Mouse (Mus musculus) erythroblast, adult 5-6 weeks (primary cell): ENCODE data around the gene Sigirr. TPM values are rescaled to one million over a fixed set of nuclear protein-coding genes. Genes with fewer than 3 reads are reported as not detected.

Source experiments
- ATAC-seq: replicated peaks from 2 replicates; pipeline ENCODE4 v1.8.0; 2016; ENCODE audit warnings: moderate number of reproducible peaks, mild to moderate bottlenecking, moderate TSS enrichment, inconsistent platforms; ENCODE audit not compliant: poor library complexity, low FRiP score, severe bottlenecking
- total RNA-seq, 2 experiments: library from RNA; stranded (forward) in 1 of 2; stranded (reverse) in 1 of 2; fragments of 150-400 nt in 1 of 2; fragments of 200-764, 138-1000 nt in 1 of 2; gene quantifications; 2 replicates each; pipeline versions ENCODE4 v1.2.3 to v1.2.4; 2015 to 2017; ENCODE audit warnings: low replicate concordance in 2 of 2

The Sigirr gene
- 4.2 TPM in 1 of 2 replicates, not detected in the other for total RNA-seq (2015; ENCODE audit: low replicate concordance)
- 2.8 and 4.4 TPM in 2 replicates for total RNA-seq (2017; ENCODE audit: low replicate concordance)

- no peak for ATAC-seq
Measured at GRCm38 (mm10) chr7:141099911-141100691, at the start of gene Sigirr. TSS of gene Sigirr (minus strand) at chr7:141100572.

DNA sequence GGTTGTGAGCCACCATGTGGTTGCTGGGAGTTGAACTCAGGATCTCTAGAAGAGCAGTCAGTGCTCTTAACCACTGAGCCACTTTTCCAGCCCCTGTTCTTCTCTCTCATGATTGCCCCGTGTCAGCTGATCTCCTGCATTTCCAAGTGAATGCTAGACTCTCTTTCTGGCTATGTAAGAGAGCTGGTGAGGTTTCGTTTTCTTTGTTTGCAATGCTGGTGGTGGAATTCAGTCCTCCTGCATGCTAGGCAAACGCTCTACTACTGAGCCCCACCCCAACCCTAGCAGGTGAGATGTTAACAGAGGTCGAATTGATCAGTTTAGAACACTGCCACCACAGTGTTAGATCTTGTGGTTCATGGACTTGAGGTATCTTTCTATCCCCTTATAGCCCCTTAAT lies 48.3 kb upstream of the Sigirr start:
- no peak for ATAC-seq

DNA sequence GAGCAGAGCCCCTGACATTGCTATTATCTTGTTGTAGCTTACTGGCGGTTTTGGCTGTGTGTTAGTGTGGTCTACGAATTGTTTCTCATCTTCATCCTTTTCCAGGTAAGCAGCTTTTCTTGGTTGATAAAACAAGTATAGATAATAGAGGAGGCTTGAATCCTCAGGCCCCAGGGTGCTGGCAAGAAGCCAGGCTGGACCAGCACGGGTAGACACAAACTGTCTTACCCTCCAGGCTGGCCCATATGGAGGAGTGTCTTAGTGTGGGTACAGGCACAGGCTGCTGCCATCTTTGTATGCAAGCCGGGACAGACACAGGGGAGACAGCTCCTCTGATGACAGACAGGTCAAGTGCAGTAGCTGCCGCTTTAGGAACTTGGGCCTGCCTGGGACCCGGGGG lies 46.7 kb upstream of the Sigirr start:
- no peak for ATAC-seq

DNA sequence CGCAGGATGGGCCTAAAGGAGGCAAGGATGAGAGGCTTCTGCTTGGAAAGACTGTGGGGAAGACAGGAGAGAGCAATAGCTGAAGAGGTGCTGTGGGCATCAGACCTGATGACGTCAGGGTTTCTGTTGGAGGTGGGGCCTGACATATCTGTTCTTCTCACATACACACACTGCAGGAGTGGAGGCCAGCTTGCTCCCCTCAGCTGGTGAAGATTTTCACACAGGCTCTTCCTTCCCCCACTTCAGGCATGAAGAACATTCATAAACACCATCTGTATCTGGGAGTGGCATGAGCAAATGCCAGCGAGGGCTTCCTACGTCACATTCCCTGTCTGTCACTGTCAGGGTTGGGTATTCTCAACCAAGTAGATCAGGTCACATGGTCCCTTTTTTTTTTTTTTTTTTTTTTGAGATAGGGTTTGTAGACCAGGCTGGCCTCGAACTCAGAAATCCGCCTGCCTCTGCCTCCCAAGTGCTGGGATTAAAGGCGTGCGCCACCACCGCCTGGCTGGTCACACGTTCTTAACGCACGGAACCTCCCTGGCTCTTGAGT lies 45.7 kb upstream of the Sigirr start:
- ATAC-seq, result peak; percentile 81

GRCm38 (mm10) chr7:141145403-141145802 lies 45.0 kb upstream of the Sigirr start:
- ATAC-seq, result no peak

- ATAC-seq, result no peak
Measured at GRCm38 (mm10) chr7:141144650-141145049, 44.3 kb upstream of the Sigirr start.

- ATAC-seq, result no peak
Measured at GRCm38 (mm10) chr7:141143861-141144260, 43.5 kb upstream of the Sigirr start.

- ATAC-seq, result peak; percentile 67
Measured at GRCm38 (mm10) chr7:141143112-141143511, 42.7 kb upstream of the Sigirr start.

DNA sequence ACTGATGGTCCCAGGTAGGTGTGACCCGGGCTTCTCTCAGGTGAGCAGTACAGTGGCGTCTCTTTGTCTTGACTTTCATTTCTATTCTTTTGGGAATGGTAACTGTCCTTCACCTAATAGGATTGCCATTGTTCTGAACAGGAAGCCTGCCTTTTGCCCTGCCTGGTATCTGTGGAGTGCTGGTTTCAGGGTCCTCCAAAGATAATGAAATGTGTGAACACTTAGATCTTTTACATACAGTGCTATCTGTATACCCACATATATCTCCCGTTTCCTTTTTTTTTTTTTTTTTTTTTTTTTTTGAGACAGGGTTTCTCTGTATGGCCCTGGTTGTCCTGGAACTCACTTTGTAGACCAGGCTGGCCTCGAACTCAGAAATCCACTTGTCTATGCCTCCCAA lies 41.0 kb upstream of the Sigirr start:
- no peak for ATAC-seq

- peak; percentile 79 for ATAC-seq
Measured at GRCm38 (mm10) chr7:141131904-141132755, 31.8 kb upstream of the Sigirr start.

GRCm38 (mm10) chr7:141131024-141131820 lies 30.9 kb upstream of the Sigirr start:
- ATAC-seq, result peak; percentile 75

GRCm38 (mm10) chr7:141123517-141123856 lies 23.1 kb upstream of the Sigirr start:
- ATAC-seq, result no peak; the same call in 1 of the 2 replicates

DNA sequence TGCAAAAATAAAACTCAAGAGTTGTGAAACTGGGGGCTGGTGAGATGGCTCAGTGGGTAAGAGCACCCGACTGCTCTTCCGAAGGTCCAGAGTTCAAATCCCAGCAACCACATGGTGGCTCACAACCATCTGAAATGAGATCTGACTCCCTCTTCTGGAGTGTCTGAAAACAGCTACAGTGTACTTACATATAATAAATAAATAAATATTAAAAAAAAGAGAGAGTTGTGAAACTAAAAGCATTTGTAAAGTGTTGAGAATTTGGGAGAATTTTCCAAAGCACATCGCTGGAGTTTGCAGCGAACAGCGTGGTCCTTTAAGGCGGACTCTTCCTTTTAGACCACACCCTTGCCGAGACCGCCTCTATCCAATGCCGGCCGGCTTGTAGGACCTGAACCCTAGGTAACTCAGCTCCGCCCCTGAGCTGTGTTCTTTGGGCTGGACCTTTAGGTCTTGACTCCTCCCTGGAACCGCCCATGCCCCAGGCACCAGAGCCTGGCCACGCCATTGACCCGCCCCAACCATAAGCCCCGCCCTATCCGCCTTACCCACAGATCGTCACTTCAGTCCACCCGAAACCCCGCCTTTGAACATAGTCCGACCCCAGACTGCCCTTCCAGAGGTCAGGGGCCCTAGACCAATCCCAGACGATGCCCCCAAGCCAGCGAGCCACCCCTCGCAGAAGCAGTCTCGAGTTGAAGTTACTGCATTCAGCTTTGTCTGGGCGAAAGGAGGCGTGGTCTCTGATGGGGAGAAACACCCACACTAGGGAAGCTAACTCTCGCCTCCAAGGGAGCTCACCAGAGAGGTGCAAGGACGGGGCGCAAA lies 22.5 kb upstream of the Sigirr start:
- peak; percentile 92 for ATAC-seq

DNA sequence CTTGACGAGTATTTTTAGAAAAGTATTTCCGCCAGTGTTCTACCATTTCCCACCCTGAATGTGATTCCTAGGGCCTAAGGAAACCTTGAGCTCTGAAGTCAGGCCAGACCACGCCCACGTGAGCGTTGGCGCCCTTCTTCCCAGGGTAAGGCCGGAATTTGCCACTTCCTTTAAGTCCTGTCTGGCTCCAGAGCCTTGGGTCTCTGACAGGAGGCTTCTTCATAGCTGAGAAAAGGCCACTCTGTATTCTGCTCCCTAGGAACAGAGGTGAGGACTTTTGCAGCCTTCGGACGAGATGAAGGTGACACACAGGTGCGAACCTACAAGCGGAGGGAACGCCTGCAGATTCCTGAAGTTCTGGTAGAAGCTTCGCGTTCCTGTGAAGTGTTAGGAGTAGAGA lies 21.9 kb upstream of the Sigirr start, which contains the start of gene Ptdss2:
Gene Ptdss2 (plus strand): TSS at position 138 of the 400 bp plus-strand sequence.
- no peak for ATAC-seq

GRCm38 (mm10) chr7:141121051-141121531 lies 20.7 kb upstream of the Sigirr start:
- ATAC-seq, result no peak

DNA sequence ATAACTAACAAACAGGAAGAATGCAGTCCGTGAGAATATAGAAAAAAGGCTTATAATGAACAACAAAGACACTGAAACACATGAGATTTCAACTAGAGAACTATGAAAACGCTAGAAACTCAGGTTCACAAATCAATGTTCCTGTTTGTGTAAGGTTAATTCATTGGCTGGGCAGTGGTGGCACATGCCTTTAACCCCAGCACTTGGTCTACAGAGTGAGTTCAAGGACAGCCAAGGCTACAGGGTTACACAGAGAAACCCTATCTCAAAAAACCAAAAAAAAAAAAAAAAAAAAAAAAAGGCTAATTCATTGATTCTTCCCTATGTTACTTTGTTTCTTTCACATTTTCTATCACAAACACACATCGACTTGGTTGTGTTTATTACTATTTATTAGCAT lies 20.2 kb upstream of the Sigirr start:
- ATAC-seq, result no peak

DNA sequence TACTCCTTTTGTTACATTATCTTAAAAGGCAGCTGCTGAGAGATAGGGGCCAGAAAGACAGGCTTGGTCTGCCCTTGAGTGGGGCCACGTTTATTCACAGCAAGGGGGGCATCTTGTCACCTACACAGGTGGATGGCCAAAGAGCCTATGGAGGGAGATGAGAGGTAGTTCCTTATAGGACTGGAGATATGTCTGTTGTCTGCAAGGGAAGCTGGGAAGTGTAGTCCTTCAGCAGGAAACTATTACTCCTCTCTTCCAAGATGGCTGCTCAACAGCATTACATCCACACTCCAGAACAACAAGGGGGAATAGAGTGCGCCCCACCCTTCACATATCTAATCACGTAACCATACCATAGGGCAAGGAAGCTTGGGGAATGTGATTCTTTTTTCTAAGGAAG lies 19.1 kb upstream of the Sigirr start:
- ATAC-seq, result no peak

DNA sequence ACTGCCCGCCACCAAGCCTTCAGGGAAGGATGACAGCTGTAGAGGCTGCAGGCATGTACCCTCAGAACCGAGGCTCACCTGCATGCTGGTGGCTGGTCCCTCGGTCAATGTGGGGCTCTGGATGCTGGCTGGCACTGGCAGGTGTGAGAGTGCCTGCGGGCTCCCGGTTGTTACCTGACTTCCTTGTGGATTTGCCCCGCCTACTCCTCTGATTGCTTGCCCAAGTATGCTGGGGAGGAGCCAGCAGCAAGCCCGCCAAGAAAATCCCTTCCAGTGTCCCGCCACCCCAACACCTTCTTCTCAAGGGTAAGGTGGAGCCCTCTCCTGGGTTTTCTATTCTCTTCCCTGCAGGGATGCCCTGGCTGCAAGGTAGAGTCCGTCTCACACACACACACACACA lies 17.3 kb upstream of the Sigirr start, which contains the start of gene Ano9:
Gene Ano9 (minus strand): TSS at position 171 of the 400 bp plus-strand sequence.
- no peak for ATAC-seq

GRCm38 (mm10) chr7:141115874-141116273 lies 15.5 kb upstream of the Sigirr start:
- 0 out of 2 replicates have a peak, but pooled peaks have one; percentile 16 for ATAC-seq
